Mouse (Mus musculus) inflammation-experienced regulatory T-cells, adult 6 months (primary cell): Measurements from ENCODE around the gene Fkbp6. TPM values are rescaled to one million over a fixed set of nuclear protein-coding genes. Genes with fewer than 3 reads are reported as not detected.

ENCODE experiments used
- polyA plus RNA-seq, 3 experiments: library from polyadenylated mRNA; unstranded; fragments of 100-300 nt; shearing (Covaris generic); gene quantifications; one replicate each; pipeline ENCODE4 v1.2.1; 2017

Fkbp6 gene
- polyA plus RNA-seq, 3 experiments from 2014 or later, result not detected

Other genes starting within 250 kb of the Fkbp6 start
- 1 to 10 TPM; 5.2 to 9.2 (median 5.8) TPM for gene Tbl2, start 200.4 kb downstream of the Fkbp6 start, polyA plus RNA-seq
- 10 to 100 TPM; 39.0 to 55.4 (median 54.2) TPM for gene Bcl7b, start 181.8 kb downstream of the Fkbp6 start, polyA plus RNA-seq
- gene Baz1b, start 162.8 kb downstream of the Fkbp6 start, polyA plus RNA-seq, result 10 to 100 TPM; 25.0 to 27.5 (median 26.0) TPM
- gene Fzd9, start 98.8 kb downstream of the Fkbp6 start, polyA plus RNA-seq, result under 1 TPM in 1 of 3 experiments, not detected in 2; 0.15 TPM
- gene Trim50, start 3.3 kb upstream of the Fkbp6 start, polyA plus RNA-seq, result not detected
- 10 to 100 TPM; 21.8 to 28.0 (median 23.3) TPM for gene Nsun5, start 19.9 kb upstream of the Fkbp6 start, polyA plus RNA-seq
- 10 to 100 TPM; 13.2 to 18.7 (median 13.7) TPM for gene Pom121, start 44.5 kb upstream of the Fkbp6 start, polyA plus RNA-seq
- 10 to 100 TPM in 1 of 3 experiments, 1 to 10 TPM in 2; 5.2 to 45.4 (median 6.7) TPM for gene Hip1, start 195.1 kb upstream of the Fkbp6 start, polyA plus RNA-seq
- gene Ccl26, start 213.5 kb upstream of the Fkbp6 start, polyA plus RNA-seq, result not detected
- gene Ccl24, start 223.0 kb upstream of the Fkbp6 start, polyA plus RNA-seq, result not detected